Mouse (Mus musculus) olfactory bulb, adult 2 months (tissue): Measurements from ENCODE around the gene Mcrip1.

Source experiments
- CTCF ChIP-seq: fragments of 200-500 bp; IDR thresholded peaks from 2 replicates; pipeline ENCODE4 v1.5.1; 2012; ENCODE audit warnings: low read depth, mild to moderate bottlenecking, low read length, moderate library complexity; ENCODE audit not compliant: insufficient read depth
- POLR2A ChIP-seq: fragments of 200-500 bp; IDR thresholded peaks from 2 replicates; pipeline ENCODE4 v1.6.1; 2012; ENCODE audit warnings: mild to moderate bottlenecking, low read depth, low read length, moderate library complexity; ENCODE audit not compliant: insufficient read depth

- no peak for TF ChIP-seq POLR2A
- TF ChIP-seq CTCF: no peak
Observed at GRCm38 (mm10) chr11:120499894-120500293, 49.6 kb downstream of the Mcrip1 start.
